Mouse (Mus musculus): Measurements from ENCODE around the gene Ciita. TPM values are rescaled to one million over a fixed set of nuclear protein-coding genes. Genes with fewer than 3 reads are reported as not detected.

Gene Ciita
- total RNA-seq, 2 experiments from 2014 or later = 0.19 to 0.37 TPM

- DNase-seq (ENCODE audit: low spot score in 2 of 2) = no peak
Observed at GRCm38 (mm10) chr16:10546865-10547264, 67.0 kb downstream of the Ciita start.

GRCm38 (mm10) chr16:10548938-10549337 lies 69.1 kb downstream of the Ciita start:
- DNase-seq (ENCODE audit: low spot score in 2 of 2) = no peak

DNA sequence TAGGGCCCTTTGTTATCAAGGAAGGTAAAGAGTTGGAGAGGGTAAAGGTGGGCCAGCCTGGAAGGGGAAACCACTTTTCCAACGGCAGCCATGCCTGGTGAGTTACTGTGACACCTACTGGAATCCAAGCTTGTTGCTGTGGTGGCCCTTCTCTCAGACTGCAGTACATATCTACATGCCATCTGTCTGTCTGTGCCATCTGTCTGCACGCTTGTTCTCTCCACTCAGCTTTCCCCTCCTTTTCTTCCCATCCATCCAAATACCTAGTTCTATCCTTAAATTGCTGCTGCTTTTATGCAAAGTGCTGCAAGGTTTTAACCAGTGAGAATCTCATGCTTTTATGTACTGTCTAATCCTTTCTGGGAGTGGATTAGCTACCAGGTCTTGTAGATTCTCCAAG lies 69.7 kb downstream of the Ciita start:
- no peak for DNase-seq (ENCODE audit: low spot score in 2 of 2)

GRCm38 (mm10) chr16:10551592-10551991 lies 71.7 kb downstream of the Ciita start:
- DNase-seq (ENCODE audit: low spot score in 2 of 2) = no peak

GRCm38 (mm10) chr16:10553858-10554257 lies 74.0 kb downstream of the Ciita start:
- DNase-seq (ENCODE audit: low spot score in 2 of 2) = no peak

DNA sequence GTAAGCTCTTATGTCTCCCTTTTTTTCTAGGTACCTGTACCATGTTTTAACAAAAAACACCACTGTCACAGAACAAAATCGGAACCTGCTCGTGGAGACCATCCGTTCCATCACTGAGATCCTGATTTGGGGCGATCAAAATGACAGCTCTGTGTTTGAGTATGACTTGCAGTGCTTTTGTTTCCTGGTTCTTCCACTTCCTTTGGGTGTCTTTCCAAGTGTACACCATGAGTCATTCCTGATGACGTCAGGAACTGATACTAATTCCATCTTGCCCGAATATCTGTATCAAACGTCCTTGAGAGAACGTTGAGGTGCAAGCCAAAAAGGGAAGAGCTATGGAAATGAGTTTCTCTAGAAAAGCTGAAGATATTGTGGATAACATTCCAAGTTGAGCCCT lies 80.1 kb downstream of the Ciita start:
- DNase-seq (ENCODE audit: low spot score in 2 of 2) = peak in 1 of 2 experiments; percentile 20

- peak; percentile 74 to 76 for DNase-seq (ENCODE audit: low spot score in 2 of 2)
Observed at GRCm38 (mm10) chr16:10565278-10565885, 85.5 kb downstream of the Ciita start.

- DNase-seq (ENCODE audit: low spot score in 2 of 2) = no peak
Observed at GRCm38 (mm10) chr16:10567153-10567552, 87.3 kb downstream of the Ciita start.

DNA sequence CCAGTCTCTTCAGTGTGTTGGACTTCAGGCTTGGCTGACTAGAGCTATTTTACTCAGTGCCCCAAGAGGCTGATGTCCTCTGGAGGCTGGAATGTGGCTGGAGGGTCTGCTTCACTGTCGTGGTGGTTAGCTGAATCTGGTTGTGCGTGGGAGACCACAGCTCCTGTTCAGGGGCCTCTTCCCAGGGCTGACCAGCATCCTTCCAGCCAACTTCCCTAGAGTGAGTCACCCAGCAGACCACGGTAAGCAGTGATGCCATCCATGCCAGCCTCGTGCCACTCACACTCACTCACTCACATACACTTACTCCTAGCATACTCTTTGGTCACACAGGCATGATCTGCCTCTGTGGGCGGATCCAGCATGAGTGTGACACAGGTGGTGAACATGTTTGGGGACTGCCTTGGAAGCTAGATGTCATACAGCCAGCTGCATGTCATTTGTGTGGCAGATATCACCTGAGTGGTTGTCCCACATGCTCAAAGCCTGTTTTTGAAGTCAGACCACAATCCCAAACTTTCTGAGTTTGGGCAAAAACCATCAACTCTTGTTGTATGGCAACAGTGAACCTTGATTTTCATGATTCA lies 90.0 kb downstream of the Ciita start:
- DNase-seq (ENCODE audit: low spot score in 2 of 2) = no peak

DNA sequence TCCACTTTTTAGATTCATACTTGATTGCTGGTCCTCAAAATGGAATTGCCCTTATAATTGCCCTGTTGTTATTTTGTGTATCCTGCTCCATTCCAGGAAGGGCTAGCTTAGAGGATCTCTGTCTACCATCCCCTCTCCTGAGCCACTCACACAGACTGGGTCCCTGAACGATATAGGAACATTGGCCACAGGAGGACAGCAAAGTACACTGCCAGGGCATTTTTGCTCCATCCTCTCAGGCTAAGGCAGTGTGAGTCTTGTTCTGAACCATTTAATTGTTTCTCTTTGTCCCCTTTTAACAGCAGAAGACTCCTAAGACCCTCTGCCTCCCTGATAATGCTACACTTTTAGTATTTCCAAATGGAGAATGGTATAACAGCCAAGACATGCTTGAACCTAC lies 90.8 kb downstream of the Ciita start:
- peak; percentile 58 to 70 for DNase-seq (ENCODE audit: low spot score in 2 of 2)

DNA sequence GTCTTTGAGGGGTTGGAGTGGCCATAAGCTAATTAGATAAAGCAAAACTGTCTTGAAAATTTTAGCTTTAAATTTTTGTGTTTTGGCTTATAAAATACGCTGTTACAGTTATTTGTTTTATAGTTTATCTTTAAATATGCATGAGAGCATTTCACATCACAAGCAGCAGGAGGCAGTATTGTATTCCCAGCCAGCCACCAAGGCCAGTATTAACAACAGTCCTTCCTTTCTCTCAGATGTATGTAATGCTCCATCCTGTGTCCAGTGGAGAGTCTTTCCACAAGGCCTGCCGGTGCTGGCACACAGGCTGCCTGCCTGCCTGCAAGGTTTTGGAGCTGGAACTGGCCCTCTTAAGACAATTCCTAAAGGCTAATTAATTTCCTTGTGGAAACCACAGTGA lies 92.0 kb downstream of the Ciita start:
- DNase-seq (ENCODE audit: low spot score in 2 of 2) = no peak

- DNase-seq (ENCODE audit: low spot score in 2 of 2) = no peak
Observed at GRCm38 (mm10) chr16:10574936-10575335, 95.1 kb downstream of the Ciita start.

DNA sequence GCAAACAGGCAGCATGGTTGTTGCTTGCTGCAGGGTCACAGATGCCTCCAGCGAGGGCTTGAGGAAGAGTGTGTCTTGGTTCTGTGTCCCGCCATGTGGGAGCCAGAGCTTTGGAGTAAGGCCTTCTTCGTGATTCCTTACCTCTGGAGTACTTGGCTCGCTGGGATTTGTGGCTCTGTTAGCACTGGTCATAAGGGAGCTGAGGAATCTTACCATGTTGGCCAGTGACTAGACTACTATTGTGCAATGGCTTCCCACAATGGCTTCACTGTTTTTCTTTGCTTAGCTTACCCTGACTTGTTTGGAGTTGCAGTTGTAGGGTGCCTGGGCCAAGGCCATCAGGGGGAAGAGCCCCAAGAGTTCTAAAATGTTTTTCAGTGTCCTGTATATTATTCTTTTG lies 96.1 kb downstream of the Ciita start:
- DNase-seq (ENCODE audit: low spot score in 2 of 2) = no peak

DNA sequence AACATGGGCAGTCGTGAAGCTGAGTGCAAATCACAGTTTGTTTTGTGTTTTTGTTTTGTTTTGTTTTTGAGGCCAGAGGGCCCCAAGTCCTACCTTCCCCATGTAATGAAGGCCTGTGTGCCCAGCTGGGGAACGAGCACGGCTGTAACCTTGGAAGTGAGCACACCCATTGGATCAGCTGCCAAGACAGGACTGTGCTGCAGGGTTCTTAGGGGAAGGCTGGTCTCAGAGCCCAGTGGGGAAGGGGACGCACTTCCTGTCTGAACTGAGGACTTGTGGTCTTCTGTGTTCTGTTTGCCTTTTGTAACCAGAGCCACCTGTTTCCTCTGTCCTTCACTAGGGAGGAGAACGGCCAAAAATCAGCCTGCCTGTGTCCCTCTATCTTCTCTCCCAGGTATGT lies 97.7 kb downstream of the Ciita start:
- no peak for DNase-seq (ENCODE audit: low spot score in 2 of 2)

Other genes starting within 250 kb of the Ciita start
- 10 to 100 TPM in 1 of 2 experiments, 1 to 10 TPM in 1; 10.0 to 13.7 TPM for gene Emp2, start 166.1 kb upstream of the Ciita start, total RNA-seq (2021)
- 10 to 100 TPM in 1 of 2 experiments, 1 to 10 TPM in 1; 9.0 to 10.7 TPM for gene Tekt5, start 84.6 kb upstream of the Ciita start, total RNA-seq (2021)
- gene Nubp1, start 68.1 kb upstream of the Ciita start, total RNA-seq (2021) = 10 to 100 TPM; 16.3 to 18.5 TPM
- gene Tvp23a, start 32.7 kb upstream of the Ciita start, total RNA-seq (2021) = 10 to 100 TPM; 28.1 to 28.2 TPM
- 10 to 100 TPM; 64.4 to 69.2 TPM for gene Dexi, start 63.0 kb downstream of the Ciita start, total RNA-seq (2021)
- 10 to 100 TPM; 98.0 to 98.1 TPM for gene Clec16a, start 65.3 kb downstream of the Ciita start, total RNA-seq (2021)